Mouse (Mus musculus): ENCODE results near the gene Cisd2.

The Cisd2 gene

GRCm38 (mm10) chr3:135411056-135411455 lies 12.7 kb downstream of the Cisd2 start:
- DNase-seq: no peak

GRCm38 (mm10) chr3:135409219-135409618 lies 14.5 kb downstream of the Cisd2 start:
- DNase-seq: no peak

- no peak for DNase-seq
Measured at GRCm38 (mm10) chr3:135407351-135407750, 16.4 kb downstream of the Cisd2 start.

GRCm38 (mm10) chr3:135404599-135404998 lies 19.1 kb downstream of the Cisd2 start:
- DNase-seq: no peak

GRCm38 (mm10) chr3:135403856-135404255 lies 19.9 kb downstream of the Cisd2 start:
- DNase-seq: no peak

- no peak for DNase-seq
Measured at GRCm38 (mm10) chr3:135403211-135403610, 20.5 kb downstream of the Cisd2 start.

- DNase-seq: peak; percentile 94 to 96
Measured at GRCm38 (mm10) chr3:135402201-135402658, 21.5 kb downstream of the Cisd2 start.

- DNase-seq: no peak
Measured at GRCm38 (mm10) chr3:135397112-135397511, 26.6 kb downstream of the Cisd2 start.

GRCm38 (mm10) chr3:135396081-135396480 lies 27.6 kb downstream of the Cisd2 start:
- DNase-seq: no peak

- no peak for DNase-seq
Measured at GRCm38 (mm10) chr3:135395085-135395484, 28.6 kb downstream of the Cisd2 start.

GRCm38 (mm10) chr3:135393186-135393585 lies 30.5 kb downstream of the Cisd2 start:
- DNase-seq: no peak

GRCm38 (mm10) chr3:135379868-135380267 lies 43.9 kb downstream of the Cisd2 start:
- no peak for DNase-seq

GRCm38 (mm10) chr3:135377445-135377844 lies 46.3 kb downstream of the Cisd2 start:
- no peak for DNase-seq

GRCm38 (mm10) chr3:135375836-135376235 lies 47.9 kb downstream of the Cisd2 start:
- no peak for DNase-seq

GRCm38 (mm10) chr3:135357394-135357793 lies 66.3 kb downstream of the Cisd2 start:
- DNase-seq: no peak
